Mouse (Mus musculus): ENCODE results near the gene Gm973.

- TF ChIP-seq POLR2A (IDR thresholded peaks at IDR 0.05; ENCODE audit: extremely low read depth, insufficient read depth, low read length) (no peak), CTCF (IDR thresholded peaks at IDR 0.05; ENCODE audit: extremely low read depth, insufficient read depth, low read length) (no peak)
Measured at GRCm38 (mm10) chr1:59527219-59527618, 11.2 kb downstream of the Gm973 start.
